Mouse (Mus musculus): Measurements from ENCODE around the gene Rack1. TPM values are rescaled to one million over a fixed set of nuclear protein-coding genes. Genes with fewer than 3 reads are reported as not detected.

Rack1 gene
- total RNA-seq, 2 experiments from 2014 or later: 226 to 240 TPM

GRCm38 (mm10) chr11:48853474-48854180 is 53.5 kb downstream of the Rack1 start:
- peak overlapping the region; percentile 80 for H3K27ac ChIP-seq
- TF ChIP-seq CTCF (conservative IDR thresholded peaks at IDR 0.05): peak; percentile 57
- peak; percentile 92 for DNase-seq (ENCODE audit: low spot score in 2 of 2)
- peak overlapping the region; percentile 68 for H3K4me3 ChIP-seq

Other genes with a start within 250 kb of the Rack1 start
- gene Trim41, start 17.0 kb downstream of the Rack1 start, total RNA-seq (2021): 10 to 100 TPM; 56.8 to 61.5 TPM
- gene Trim7, start 25.8 kb downstream of the Rack1 start, total RNA-seq (2021): 1 to 10 TPM; 2.6 to 2.8 TPM
- gene Gm12184, start 26.3 kb downstream of the Rack1 start, total RNA-seq (2021): 1 to 10 TPM in 1 of 2 experiments, under 1 TPM in 1; 0.79 to 1.3 TPM
- 1 to 10 TPM; 3.6 to 4.3 TPM for gene Irgm1, start 71.4 kb downstream of the Rack1 start, total RNA-seq (2021)
- under 1 TPM; 0.12 to 0.38 TPM for gene Gm5431, start 101.9 kb downstream of the Rack1 start, total RNA-seq (2021)
- gene Psme2b, start 145.9 kb downstream of the Rack1 start, total RNA-seq (2021): 1 to 10 TPM; 1.2 to 1.3 TPM
- not detected for gene Olfr56, start 178.6 kb downstream of the Rack1 start, total RNA-seq (2021)
- 1 to 10 TPM in 1 of 2 experiments, under 1 TPM in 1; 0.91 to 1.8 TPM for gene 9930111J21Rik1, start 179.1 kb downstream of the Rack1 start, total RNA-seq (2021)
- under 1 TPM; 0.13 to 0.25 TPM for gene Gm12185, start 191.9 kb downstream of the Rack1 start, total RNA-seq (2021)
- gene Tgtp1, start 193.8 kb downstream of the Rack1 start, total RNA-seq (2021): under 1 TPM; 0.27 to 0.54 TPM